Mouse (Mus musculus) fibroblast of lung, adult 2 months (primary cell): ENCODE measurements around the gene Znrf1.
"Not testable (repeated sequence)": the region's sequence is repeated elsewhere in the genome, so short reads cannot be mapped to it uniquely, and the experiment has no call there.

ENCODE experiments used
- DNase-seq: peaks from one replicate; pipeline ENCODE4 v3.0.0-alpha.2; 2011; ENCODE audit warnings: low read depth

Gene Znrf1

GRCm38 (mm10) chr8:111536031-111536977, at the start of gene Znrf1:
Gene Znrf1 (plus strand): TSS chr8:111536097.
- DNase-seq, result no peak

DNA sequence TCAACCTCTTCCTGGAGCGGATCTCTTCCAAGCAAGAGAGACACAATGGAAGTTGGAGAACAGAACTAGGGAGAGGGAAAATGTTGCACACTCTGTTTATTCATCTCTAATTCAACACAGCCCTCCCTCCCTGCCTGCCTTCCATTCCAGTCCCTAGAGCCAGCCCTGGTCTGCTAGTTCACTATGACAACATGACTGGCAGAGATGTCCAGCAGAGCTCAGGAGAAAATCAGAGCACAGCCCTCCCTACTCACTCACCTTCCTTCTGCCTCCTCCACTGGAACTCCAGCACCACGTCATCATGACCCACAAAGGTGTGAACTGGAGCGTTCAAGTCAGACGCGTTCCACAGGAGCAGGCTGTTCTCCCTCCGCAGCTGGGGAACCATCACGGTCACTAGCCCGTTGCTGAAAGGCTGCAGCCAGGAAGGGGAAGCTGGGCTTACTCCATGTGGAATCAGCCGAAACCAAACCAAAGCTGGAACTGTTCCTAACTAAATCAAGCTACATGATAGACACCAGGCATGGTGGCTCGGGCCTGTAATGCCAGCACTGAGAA, 45.8 kb upstream of the Znrf1 start:
- DNase-seq, result no peak

GRCm38 (mm10) chr8:111491191-111491590, 44.7 kb upstream of the Znrf1 start:
- no peak for DNase-seq

DNA sequence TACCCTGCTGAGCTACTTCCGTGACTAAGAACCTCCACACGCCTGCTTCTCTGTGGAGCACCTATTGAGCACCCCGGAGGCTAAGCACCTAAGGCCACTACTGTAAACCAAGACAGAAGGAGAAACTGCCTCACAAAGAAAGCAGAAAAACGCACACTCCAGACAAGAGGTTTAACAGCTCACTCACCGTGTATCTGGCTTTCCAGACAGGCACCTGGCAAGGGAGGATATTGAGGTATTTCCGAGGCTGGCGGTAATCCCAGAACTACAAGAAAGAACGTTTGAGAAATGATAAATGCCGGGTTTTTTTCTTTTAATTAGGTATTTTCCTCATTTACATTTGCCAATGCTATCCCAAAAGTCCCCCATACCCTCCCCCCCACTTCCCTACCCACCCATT, 43.4 kb upstream of the Znrf1 start:
- no peak for DNase-seq

DNA sequence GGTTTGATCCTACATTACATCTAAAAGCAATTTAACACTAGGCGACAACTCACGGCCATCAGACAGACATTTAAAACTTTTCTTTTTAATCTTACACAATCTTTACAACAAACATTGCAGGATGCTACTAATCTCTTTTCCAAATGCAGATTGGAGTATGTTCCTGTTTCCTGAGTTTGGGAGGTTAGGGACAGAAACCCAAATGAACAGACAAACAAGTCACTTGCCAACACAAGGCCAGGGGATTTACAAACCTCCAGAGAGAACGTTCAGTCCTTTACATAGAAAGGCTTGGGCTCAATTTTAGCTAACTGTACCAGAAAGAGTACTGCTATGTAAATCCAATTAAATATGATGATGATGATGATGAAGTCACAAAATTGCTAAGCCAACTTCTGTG, 42.7 kb upstream of the Znrf1 start:
- no peak for DNase-seq

GRCm38 (mm10) chr8:111496326-111496725, 39.6 kb upstream of the Znrf1 start:
- no peak for DNase-seq

GRCm38 (mm10) chr8:111498249-111498648, 37.6 kb upstream of the Znrf1 start:
- not testable (repeated sequence) for DNase-seq

DNA sequence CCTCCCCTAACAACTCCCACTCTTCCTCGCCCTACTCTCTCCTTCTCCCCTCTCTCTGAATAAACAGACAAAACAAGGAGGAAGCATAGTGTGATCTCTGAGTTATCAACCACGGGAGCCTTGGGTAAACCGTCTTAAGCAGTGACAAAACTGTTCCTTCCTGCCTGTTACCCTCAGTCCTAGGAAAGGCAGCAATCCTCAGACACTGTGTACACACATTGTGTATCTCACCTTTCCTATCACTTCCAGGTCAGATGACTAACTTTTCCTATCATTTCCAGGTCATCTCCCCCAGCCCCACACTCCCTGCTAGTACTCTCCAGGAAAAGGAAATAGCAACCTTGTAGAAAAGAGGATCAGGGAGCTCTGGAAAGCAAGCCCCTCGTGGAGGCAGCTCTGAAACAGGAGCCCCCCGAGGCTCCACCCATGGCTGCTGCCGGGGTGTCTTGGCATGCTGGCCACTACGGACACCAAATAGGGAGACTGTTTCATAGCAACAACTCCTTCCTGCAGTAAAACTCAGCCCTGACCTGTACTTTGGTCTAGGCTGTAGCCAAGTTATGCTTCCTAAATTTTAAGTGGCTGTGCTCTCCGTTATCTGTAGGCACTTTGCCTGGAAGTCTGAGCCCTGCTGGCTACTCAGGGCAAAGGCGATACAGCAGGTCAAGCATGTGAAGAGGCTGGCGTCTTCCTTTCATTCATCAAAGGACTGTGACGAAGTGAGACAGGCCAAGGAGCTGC, 34.0 kb upstream of the Znrf1 start:
- no peak for DNase-seq

DNA sequence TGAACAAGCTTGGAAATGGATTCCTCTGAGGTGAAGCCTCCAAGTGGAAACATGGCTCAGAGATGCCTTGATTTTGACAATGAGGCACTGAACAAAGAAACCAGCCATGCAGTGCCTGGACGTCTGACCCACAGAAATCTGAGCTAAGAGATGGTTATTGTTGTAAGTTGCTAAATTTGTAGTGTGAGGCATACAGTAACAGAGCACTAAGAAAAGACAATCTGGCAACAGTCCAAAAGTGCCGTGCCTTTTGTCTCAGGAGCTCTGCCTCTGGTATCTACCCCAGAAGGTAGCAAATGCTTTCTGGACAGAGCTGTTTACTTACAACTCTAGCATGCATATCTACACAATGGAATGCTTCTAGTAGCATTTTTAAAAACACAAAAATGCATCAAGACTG, 27.3 kb upstream of the Znrf1 start:
- DNase-seq, result no peak

DNA sequence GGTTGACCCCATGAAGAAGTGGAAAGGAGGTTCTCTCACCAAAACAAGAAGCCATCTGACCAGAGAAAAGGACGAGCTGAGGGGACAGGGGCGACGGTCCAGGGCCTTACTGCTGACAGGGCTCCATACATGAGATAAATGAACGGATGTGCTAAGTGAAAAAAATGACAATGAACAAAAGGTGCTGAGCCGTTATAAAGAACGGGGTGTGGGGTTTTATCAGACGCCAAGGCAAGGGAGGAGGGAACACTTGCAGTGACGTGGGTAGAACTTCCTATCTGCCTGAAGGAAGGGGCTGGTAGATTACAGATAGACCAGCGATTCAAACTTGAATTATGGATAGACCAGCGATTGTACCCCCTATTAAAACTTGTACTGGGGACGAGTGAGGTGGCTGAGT, 26.6 kb upstream of the Znrf1 start:
- DNase-seq, result no peak

GRCm38 (mm10) chr8:111510401-111510800, 25.5 kb upstream of the Znrf1 start:
- no peak for DNase-seq

GRCm38 (mm10) chr8:111512941-111513340, 23.0 kb upstream of the Znrf1 start:
- no peak for DNase-seq

GRCm38 (mm10) chr8:111513446-111513845, 22.5 kb upstream of the Znrf1 start:
- DNase-seq, result no peak

- no peak for DNase-seq
Observed at GRCm38 (mm10) chr8:111516451-111517035, 19.4 kb upstream of the Znrf1 start.

DNA sequence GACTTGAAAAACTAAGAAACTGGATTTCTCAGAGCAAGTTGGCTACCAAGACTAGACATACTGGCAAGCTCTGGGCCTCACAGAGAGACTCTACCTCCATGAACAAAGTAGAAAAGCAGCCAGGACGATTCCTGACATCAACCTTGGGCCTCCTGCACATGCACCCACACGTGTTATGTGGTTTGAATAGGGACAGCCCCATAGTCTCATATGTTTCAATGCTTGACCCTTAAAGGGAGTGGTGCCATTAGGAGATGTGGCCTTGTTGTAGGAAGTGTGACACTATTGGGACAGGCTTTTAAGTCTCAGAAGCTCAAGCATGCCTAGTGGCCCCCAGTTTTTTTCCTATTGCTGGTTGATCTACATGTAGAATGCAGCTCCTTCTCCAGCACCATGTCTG, 18.4 kb upstream of the Znrf1 start:
- DNase-seq, result no peak

- peak; percentile 96 for DNase-seq
Observed at GRCm38 (mm10) chr8:111521713-111522429, 14.0 kb upstream of the Znrf1 start, which contains the start of gene Wdr59. Gene Wdr59 (minus strand): TSS chr8:111522092.

GRCm38 (mm10) chr8:111526403-111527024, 9.4 kb upstream of the Znrf1 start:
- DNase-seq, result no peak

DNA sequence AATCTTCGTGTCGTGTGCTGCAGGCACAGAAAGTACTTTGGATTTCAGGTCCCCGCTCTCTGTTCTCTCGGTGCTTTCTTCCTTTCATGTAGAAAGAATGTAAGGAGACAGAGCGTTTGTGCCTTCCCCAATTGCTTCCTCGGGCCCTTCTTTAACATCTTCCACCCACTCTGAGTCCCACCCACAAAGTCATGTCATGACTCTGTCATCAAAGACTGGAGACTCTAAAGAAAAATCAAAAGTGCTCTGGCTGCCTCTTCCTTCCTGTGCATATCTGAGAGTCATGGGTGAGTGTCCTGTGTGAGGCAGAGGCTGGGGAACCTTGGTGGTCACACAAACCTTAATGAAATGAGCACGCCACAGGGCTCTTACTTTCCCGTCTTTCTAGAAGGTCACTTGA, 8.7 kb upstream of the Znrf1 start:
- DNase-seq, result no peak

- no peak for DNase-seq
Observed at GRCm38 (mm10) chr8:111528071-111528470, 7.8 kb upstream of the Znrf1 start.

DNA sequence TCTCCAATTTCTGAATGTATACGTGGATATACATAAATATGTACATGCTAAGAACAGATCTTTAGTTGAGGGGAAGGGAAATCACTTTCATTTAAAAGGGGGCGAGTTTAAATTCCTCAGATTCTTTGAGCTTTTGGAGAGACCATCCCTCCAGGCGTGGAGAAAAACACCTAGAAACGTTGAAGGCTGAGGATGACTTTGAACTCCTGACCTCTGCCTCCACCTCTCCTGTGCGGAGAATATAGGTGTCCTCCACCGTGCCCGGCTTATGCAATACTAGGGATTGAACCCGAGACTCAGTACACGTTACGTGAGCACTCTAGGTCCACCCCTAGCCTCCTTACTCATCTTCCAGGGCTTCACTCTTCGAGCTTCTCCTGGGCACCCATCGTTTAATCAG, 4.7 kb upstream of the Znrf1 start:
- no peak for DNase-seq

GRCm38 (mm10) chr8:111531621-111532020, 4.3 kb upstream of the Znrf1 start:
- DNase-seq, result no peak
